Mouse (Mus musculus): ENCODE data around the gene St6gal1.

The St6gal1 gene

GRCm38 (mm10) chr16:23361434-23361970, 137.0 kb downstream of the St6gal1 start:
- no peak for DNase-seq

- no peak for DNase-seq
Measured at GRCm38 (mm10) chr16:23364328-23364990, 139.9 kb downstream of the St6gal1 start.

- no peak for DNase-seq
Measured at GRCm38 (mm10) chr16:23369124-23369523, 144.6 kb downstream of the St6gal1 start.

- DNase-seq, result no peak
Measured at GRCm38 (mm10) chr16:23370724-23371123, 146.2 kb downstream of the St6gal1 start.

GRCm38 (mm10) chr16:23372340-23372739, 147.8 kb downstream of the St6gal1 start:
- no peak for DNase-seq

GRCm38 (mm10) chr16:23374068-23374467, 149.5 kb downstream of the St6gal1 start:
- DNase-seq, result no peak

GRCm38 (mm10) chr16:23374938-23375337, 150.4 kb downstream of the St6gal1 start:
- peak; percentile 46 to 52 for DNase-seq

GRCm38 (mm10) chr16:23376189-23376588, 151.6 kb downstream of the St6gal1 start:
- DNase-seq, result no peak

GRCm38 (mm10) chr16:23379536-23380230, 155.1 kb downstream of the St6gal1 start:
- DNase-seq, result no peak

GRCm38 (mm10) chr16:23384304-23384703, 159.8 kb downstream of the St6gal1 start:
- DNase-seq, result no peak

- DNase-seq, result no peak
Measured at GRCm38 (mm10) chr16:23397931-23398330, 173.4 kb downstream of the St6gal1 start.

- DNase-seq, result no peak
Measured at GRCm38 (mm10) chr16:23401463-23401862, 176.9 kb downstream of the St6gal1 start.

- no peak for DNase-seq
Measured at GRCm38 (mm10) chr16:23401959-23402358, 177.4 kb downstream of the St6gal1 start.

- peak; percentile 89 to 91 for DNase-seq
Measured at GRCm38 (mm10) chr16:23403008-23403755, 178.6 kb downstream of the St6gal1 start.
